Mouse (Mus musculus) left cerebral cortex, postnatal 10 days (tissue): Measurements from ENCODE around the gene Tyw5. TPM values are rescaled to one million over a fixed set of nuclear protein-coding genes. Genes with fewer than 3 reads are reported as not detected.

Experiments used
- DNase-seq, 2 experiments: peaks; one replicate each; pipeline ENCODE4 v3.0.0; 2021 to 2022; ENCODE audit warnings: low spot score in 2 of 2, mixed read lengths in 1 of 2; ENCODE audit errors: extremely low spot score in 1 of 2
- intact Hi-C: fragments of 180-260 bp; cut with DNase I; formaldehyde crosslinking; loops from one replicate; pipeline ENCODE4 v1.15.1; 2025
- total RNA-seq, 2 experiments: library from RNA; stranded (reverse); gene quantifications; 2 replicates each; pipeline ENCODE4 v1.2.3; 2021

The Tyw5 gene
- total RNA-seq, 2 experiments from 2014 or later = 23.3 to 25.0 TPM

- intact Hi-C loops = loop anchor here (5.0 kb wide), 1 partner anchor 1504 kb away; no protein-coding TSS in a partner anchor
Measured at GRCm38 (mm10) chr1:57390993-57391790, 15.7 kb downstream of the Tyw5 start.

GRCm38 (mm10) chr1:57388402-57389155 lies 18.3 kb downstream of the Tyw5 start:
- DNase-seq = no peak
- intact Hi-C loops = no loop called here

More at GRCm38 (mm10) chr1:57390993-57391790, 15.7 kb downstream of the Tyw5 start:
- DNase-seq = no peak

- DNase-seq = peak; percentile 77
- intact Hi-C loops = no loop called here
Measured at GRCm38 (mm10) chr1:57387876-57388275, 19.0 kb downstream of the Tyw5 start.

GRCm38 (mm10) chr1:57386519-57386918 lies 20.4 kb downstream of the Tyw5 start:
- intact Hi-C loops = no loop called here
- DNase-seq = no peak

GRCm38 (mm10) chr1:57377376-57378341 lies 29.2 kb downstream of the Tyw5 start, which contains the start of gene 1700066M21Rik:
TSS of gene 1700066M21Rik (plus strand) at chr1:57377620.
- peak; percentile 91 to 97 for DNase-seq
- intact Hi-C loops = no loop called here

- intact Hi-C loops = no loop called here
- no peak for DNase-seq
Measured at GRCm38 (mm10) chr1:57376806-57377205, 30.1 kb downstream of the Tyw5 start.

GRCm38 (mm10) chr1:57375276-57375675 lies 31.6 kb downstream of the Tyw5 start:
- intact Hi-C loops = no loop called here
- no peak for DNase-seq

- intact Hi-C loops = no loop called here
- DNase-seq = no peak
Measured at GRCm38 (mm10) chr1:57370451-57370850, 36.5 kb downstream of the Tyw5 start.

GRCm38 (mm10) chr1:57369111-57369510 lies 37.8 kb downstream of the Tyw5 start:
- intact Hi-C loops = no loop called here

GRCm38 (mm10) chr1:57367446-57367845 lies 39.5 kb downstream of the Tyw5 start:
- no peak for DNase-seq
- intact Hi-C loops = no loop called here

More at GRCm38 (mm10) chr1:57369111-57369510, 37.8 kb downstream of the Tyw5 start:
- no peak for DNase-seq

GRCm38 (mm10) chr1:57358546-57358945 lies 48.4 kb downstream of the Tyw5 start:
- intact Hi-C loops = no loop called here
- no peak for DNase-seq

- intact Hi-C loops = no loop called here
- no peak for DNase-seq
Measured at GRCm38 (mm10) chr1:57351941-57352340, 55.0 kb downstream of the Tyw5 start.

- intact Hi-C loops = no loop called here
- DNase-seq = no peak
Measured at GRCm38 (mm10) chr1:57347487-57347886, 59.4 kb downstream of the Tyw5 start.

- no peak for DNase-seq
- intact Hi-C loops = no loop called here
Measured at GRCm38 (mm10) chr1:57341197-57341596, 65.7 kb downstream of the Tyw5 start.

GRCm38 (mm10) chr1:57339156-57339796 lies 67.6 kb downstream of the Tyw5 start:
- DNase-seq = no peak
- intact Hi-C loops = loop anchor here (5.0 kb wide), 1 partner anchor 132 kb away; no protein-coding TSS in a partner anchor
